Mouse (Mus musculus) midbrain, embryonic 16.5 days (tissue): ENCODE results near the gene Ctsw. TPM values are rescaled to one million over a fixed set of nuclear protein-coding genes. Genes with fewer than 3 reads are reported as not detected.
A peak's percentile ranks its signal among the peaks of the same experiment; 100 is the strongest.
"Not testable (repeated sequence)": the region's sequence is repeated elsewhere in the genome, so short reads cannot be mapped to it uniquely, and the experiment has no call there.

Source experiments
- ATAC-seq: fragments of 200-750 bp; cut with Nextera tagmentation; 2 replicates; pipeline ENCODE4 v1.8.0; 2017; ENCODE audit warnings: moderate TSS enrichment
- H3K27ac ChIP-seq: fragments of 300-500 bp; sonication (generic); 2 replicates; pipeline ENCODE4 v1.5.1; 2014; ENCODE audit warnings: mild to moderate bottlenecking, low read length, mixed read lengths
- H3K27me3 ChIP-seq: fragments of 300-500 bp; sonication (generic); 2 replicates; pipeline ENCODE4 v1.6.1; 2014; ENCODE audit warnings: low read depth, low read length, mixed read lengths; ENCODE audit not compliant: control insufficient read depth, insufficient read depth
- H3K36me3 ChIP-seq: fragments of 300-500 bp; sonication (generic); 2 replicates; pipeline ENCODE4 v1.6.1; 2014; ENCODE audit warnings: mild to moderate bottlenecking, low read length, moderate library complexity, mixed read lengths; ENCODE audit not compliant: control insufficient read depth, insufficient read depth
- H3K4me1 ChIP-seq: fragments of 300-500 bp; sonication (generic); 2 replicates; pipeline ENCODE4 v1.6.1; 2014; ENCODE audit warnings: mild to moderate bottlenecking, low read length, mixed read lengths; ENCODE audit not compliant: control insufficient read depth, insufficient read depth
- H3K4me2 ChIP-seq: fragments of 300-500 bp; sonication (generic); 2 replicates; pipeline ENCODE4 v1.6.1; 2014; ENCODE audit warnings: mild to moderate bottlenecking, low read length, mixed read lengths
- H3K4me3 ChIP-seq: fragments of 300-500 bp; sonication (generic); 2 replicates; pipeline ENCODE4 v1.5.1; 2014; ENCODE audit warnings: low read depth, mild to moderate bottlenecking, low read length, moderate library complexity, mixed read lengths
- H3K9ac ChIP-seq: fragments of 300-500 bp; sonication (generic); 2 replicates; pipeline ENCODE4 v1.6.1; 2014; ENCODE audit warnings: low read depth, low read length, mixed read lengths
- H3K9me3 ChIP-seq: fragments of 300-500 bp; sonication (generic); replicated peaks from 2 replicates; pipeline ENCODE4 v1.6.1; 2014; ENCODE audit warnings: mild to moderate bottlenecking, low read length, mixed read lengths; ENCODE audit not compliant: control insufficient read depth, poor library complexity, severe bottlenecking
- WGBS: fragments of 180-500 bp; shearing (Covaris S2); extraction: QIAGEN DNeasy Blood & Tissue Kit; methylation state at CpG from one replicate; pipeline ENCODE4 v1.1.7; 2014; 5-methylcytosine and 5-hydroxymethylcytosine counted together
- polyA plus RNA-seq: library from polyadenylated mRNA; unstranded; fragments of >200 nt; fragmentation: Nextera tagmentation; extraction: Ambion mirVana; gene quantifications from 2 replicates; pipeline ENCODE4 v1.2.1, GENCODE M21; 2015

Gene Ctsw
- polyA plus RNA-seq, 1 experiment from 2014 or later, result 5.2 TPM

GRCm38 (mm10) chr19:5503687-5504086 lies 35.4 kb upstream of the Ctsw start, which contains the start of gene 1700020D05Rik:
Gene 1700020D05Rik, minus strand, starts transcription at chr19:5503787.
- Histone ChIP-seq H3K9ac (no peak within 1 kb of the TSS), H3K4me3 (no peak within 1 kb of the TSS), H3K36me3 (0 out of 2 replicates have a peak, but pooled peaks cover 7% of the 10 kb centered on the region), H3K27me3 (no peaks in the 10 kb centered on the region), H3K4me2 (no peak within 1 kb of the TSS), H3K27ac (no peak within 1 kb of the TSS), H3K9me3 (no peaks in the 10 kb centered on the region), H3K4me1 (peaks cover 2% of the 10 kb centered on the region; the same call in 1 of the 2 replicates)
- no peak for ATAC-seq
- 65% methylated on average over 17 of the region's 17 CpGs for WGBS

DNA sequence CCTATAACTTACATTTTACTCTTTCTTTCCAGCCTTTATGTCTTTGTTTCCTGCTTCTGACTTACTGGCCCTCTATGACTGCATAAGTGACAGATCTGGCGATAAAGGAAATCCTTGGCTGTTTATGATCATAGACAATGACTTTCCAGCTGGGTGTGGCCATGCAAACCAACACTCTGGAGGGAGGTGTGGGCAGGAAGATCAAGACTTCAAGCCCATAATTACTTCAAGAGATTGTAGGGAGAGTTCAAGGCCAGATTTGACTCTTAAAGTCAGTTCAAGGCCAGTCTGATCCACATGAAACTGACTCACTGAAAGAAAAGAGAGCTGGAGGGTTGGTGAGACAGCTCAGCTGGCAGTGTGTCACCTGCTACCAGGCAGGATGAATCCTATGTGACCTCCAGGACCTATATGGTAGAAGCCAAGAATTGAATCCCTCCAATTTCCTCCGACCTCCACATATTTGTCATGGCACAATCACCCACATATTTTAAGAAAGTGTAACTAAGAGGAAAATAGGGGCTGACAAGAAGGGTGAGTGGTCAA lies 32.1 kb upstream of the Ctsw start:
- Histone ChIP-seq H3K4me2 (no peak overlapping the region), H3K4me1 (no peaks in the 10 kb centered on the region), H3K9ac (no peak overlapping the region), H3K27ac (no peak overlapping the region), H3K4me3 (no peak overlapping the region), H3K9me3 (no peaks in the 10 kb centered on the region), H3K27me3 (no peaks in the 10 kb centered on the region), H3K36me3 (peaks cover 28% of the 10 kb centered on the region)
- no peak for ATAC-seq
- WGBS, result 95% methylated on average over 2 of the region's 2 CpGs

DNA sequence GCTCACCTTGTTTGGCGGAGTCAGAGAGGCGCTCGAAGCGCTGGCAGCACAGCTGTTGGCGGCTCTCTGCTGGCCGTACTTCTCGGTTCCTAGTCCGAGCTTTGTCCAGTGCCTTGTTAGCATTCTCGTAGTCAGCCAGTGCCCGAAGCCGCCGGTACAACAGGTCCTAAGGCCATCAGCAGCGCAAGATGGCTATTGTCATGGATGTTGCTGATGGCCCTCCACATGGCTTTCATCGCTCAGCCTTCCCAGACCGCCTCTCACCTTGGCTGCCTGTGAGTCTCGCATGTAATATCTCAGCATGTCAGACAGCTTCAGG lies 27.7 kb upstream of the Ctsw start:
- WGBS, result 90% methylated on average over 16 of the region's 16 CpGs
- no peak for ATAC-seq

DNA sequence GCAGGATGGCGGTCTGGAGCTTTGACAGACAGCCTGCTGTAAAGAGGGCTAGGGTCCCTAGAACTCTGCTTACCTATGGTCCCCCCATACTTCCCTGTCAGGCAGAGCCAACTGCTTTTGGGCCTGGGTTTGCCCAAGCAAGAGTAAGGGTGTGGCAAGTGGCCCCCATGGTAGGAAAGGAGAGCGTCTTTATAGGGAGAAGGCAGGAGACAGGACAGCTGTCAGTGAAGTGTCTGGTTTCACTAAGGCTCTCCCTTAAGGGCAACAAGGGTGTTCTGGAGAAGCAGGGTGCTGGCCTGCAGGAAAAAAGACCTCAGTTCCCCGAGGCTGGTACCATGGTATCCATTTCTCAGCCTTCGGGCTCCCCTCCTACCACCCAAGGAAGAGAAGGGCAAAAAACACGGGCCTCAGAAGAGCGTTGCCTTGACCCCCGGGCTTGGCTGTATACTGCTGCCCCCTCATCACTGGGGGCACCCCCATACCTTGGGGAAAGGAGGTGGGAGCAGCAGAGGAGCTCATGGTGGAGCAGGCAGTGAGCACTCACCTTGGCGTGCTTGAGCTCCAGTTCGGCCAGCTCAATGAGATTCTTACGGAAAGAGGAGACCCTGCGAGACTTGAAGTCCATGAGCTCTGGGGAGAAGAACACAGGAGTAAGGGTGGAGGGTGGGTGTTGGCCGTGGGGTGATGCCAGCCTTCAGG lies 27.2 kb upstream of the Ctsw start:
- ATAC-seq, result no peak
- H3K9me3 ChIP-seq, result no peaks in the 10 kb centered on the region
- H3K27ac ChIP-seq, result no peak overlapping the region
- 87% methylated on average over 12 of the region's 12 CpGs for WGBS
- H3K36me3 ChIP-seq, result peaks cover 38% of the 10 kb centered on the region
- H3K9ac ChIP-seq, result no peak overlapping the region
- H3K4me1 ChIP-seq, result peaks cover 16% of the 10 kb centered on the region
- no peak overlapping the region; the same call in 1 of the 2 replicates for H3K4me3 ChIP-seq
- H3K4me2 ChIP-seq, result no peak overlapping the region
- no peaks in the 10 kb centered on the region for H3K27me3 ChIP-seq

More for the DNA sequence above, 27.7 kb upstream of the Ctsw start:
- H3K4me1 ChIP-seq, result peaks cover 16% of the 10 kb centered on the region
- no peaks in the 10 kb centered on the region for H3K9me3 ChIP-seq
- no peak overlapping the region for H3K4me2 ChIP-seq
- H3K36me3 ChIP-seq, result peaks cover 38% of the 10 kb centered on the region
- H3K27me3 ChIP-seq, result no peaks in the 10 kb centered on the region
- no peak overlapping the region for H3K9ac ChIP-seq
- no peak overlapping the region; the same call in 1 of the 2 replicates for H3K4me3 ChIP-seq
- H3K27ac ChIP-seq, result no peak overlapping the region

GRCm38 (mm10) chr19:5494314-5494713 lies 26.0 kb upstream of the Ctsw start:
- no peak overlapping the region for H3K9ac ChIP-seq
- H3K27me3 ChIP-seq, result no peaks in the 10 kb centered on the region
- no peak overlapping the region for H3K4me2 ChIP-seq
- WGBS, result 89% methylated on average over 3 of the region's 3 CpGs
- H3K4me3 ChIP-seq, result no peak overlapping the region
- peaks cover 20% of the 10 kb centered on the region for H3K4me1 ChIP-seq
- peaks cover 38% of the 10 kb centered on the region for H3K36me3 ChIP-seq
- ATAC-seq, result no peak
- H3K9me3 ChIP-seq, result no peaks in the 10 kb centered on the region
- H3K27ac ChIP-seq, result no peak overlapping the region

DNA sequence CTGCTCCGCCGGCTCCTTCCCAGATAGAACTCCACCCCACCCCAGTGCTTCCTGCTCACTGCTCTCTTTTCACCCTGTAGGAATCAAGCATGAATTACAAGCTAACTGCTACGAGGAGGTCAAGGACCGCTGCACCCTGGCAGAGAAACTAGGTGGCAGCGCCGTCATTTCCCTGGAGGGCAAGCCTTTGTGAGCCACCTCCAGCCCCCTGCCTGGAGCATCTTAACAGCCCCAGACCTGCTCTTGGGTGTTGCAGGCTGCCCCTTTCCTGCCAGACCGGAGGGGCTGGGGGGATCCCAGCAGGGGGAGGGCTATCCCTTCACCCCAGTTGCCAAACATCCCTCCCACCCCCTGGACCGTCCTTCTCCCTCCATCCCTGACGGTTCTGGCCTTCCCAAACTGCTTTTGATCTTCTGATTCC lies 25.0 kb upstream of the Ctsw start:
- not testable (repeated sequence) for ATAC-seq, H3K4me2 ChIP-seq, H3K27me3 ChIP-seq, H3K4me3 ChIP-seq, H3K9me3 ChIP-seq, H3K9ac ChIP-seq, H3K27ac ChIP-seq
- 63% methylated on average over 9 of the region's 9 CpGs for WGBS
- Histone ChIP-seq H3K36me3 (peaks cover 38% of the 10 kb centered on the region), H3K4me1 (peaks cover 25% of the 10 kb centered on the region)

DNA sequence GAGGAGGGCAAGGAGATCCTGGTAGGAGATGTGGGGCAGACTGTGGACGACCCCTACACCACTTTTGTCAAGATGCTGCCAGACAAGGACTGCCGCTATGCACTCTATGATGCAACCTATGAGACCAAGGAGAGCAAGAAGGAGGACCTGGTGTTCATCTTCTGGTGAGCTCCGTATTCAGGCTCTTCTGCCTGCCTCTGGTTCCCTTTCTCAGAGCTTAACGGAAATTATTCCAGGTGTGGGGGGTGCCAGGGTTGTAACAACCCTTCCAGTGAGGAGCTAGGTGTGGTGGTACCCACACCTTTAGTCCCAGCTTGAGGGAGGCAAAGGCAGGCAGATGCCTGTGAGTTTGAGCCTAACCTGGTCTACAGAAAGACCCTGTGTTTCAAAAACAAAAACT lies 24.3 kb upstream of the Ctsw start:
- 89% methylated on average over 4 of the region's 4 CpGs for WGBS

DNA sequence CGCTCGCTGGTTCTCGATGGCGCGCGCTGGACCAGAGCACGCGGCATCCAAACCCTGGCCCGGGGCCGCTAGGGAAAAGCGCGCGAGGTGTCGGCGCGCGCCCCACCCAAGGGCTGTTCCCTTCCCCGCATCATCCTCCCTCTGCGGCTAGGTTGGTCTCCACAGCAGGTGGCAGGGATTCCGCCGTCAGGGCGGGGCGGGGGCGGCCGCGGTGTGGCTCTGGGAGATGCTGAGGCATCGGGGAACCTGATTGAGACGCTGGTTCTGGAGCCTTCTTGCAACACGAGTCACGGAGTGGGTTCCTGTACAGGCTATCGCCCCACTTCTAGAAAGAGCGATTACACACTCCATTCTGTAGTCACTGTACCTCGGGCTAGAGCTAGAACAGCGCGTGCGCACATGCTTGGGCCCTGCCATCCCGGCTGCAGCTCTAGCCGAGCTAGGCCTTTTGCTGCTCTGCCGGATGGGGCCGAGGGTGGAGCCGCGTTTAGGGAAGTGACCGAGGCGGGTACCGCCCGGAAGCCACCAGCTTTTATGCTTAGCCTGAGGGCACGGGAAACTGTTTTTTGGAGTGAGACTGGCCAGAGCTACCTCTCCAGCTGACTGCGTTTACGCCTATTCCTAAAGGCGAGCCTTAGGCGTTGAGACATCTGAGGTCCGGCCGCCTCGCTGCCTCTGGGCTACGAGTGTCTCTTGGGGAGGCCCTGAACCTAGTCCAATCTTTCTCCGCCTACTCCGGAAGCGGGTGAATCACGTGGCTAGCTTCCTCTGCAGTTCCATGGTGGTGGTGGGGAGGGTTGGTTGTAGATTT lies 22.8 kb upstream of the Ctsw start:
- Histone ChIP-seq H3K27me3 (no peaks in the 10 kb centered on the region), H3K36me3 (peaks cover 24% of the 10 kb centered on the region), H3K27ac (peak overlapping the region; percentile 99), H3K4me1 (peaks cover 38% of the 10 kb centered on the region), H3K4me2 (peak overlapping the region; percentile 62), H3K4me3 (peak overlapping the region; percentile 94), H3K9ac (peak overlapping the region; percentile 88), H3K9me3 (no peaks in the 10 kb centered on the region)
- peak; percentile 30 for ATAC-seq
- under 1% methylated on average over 57 of the region's 59 CpGs for WGBS

More for the DNA sequence above, 24.3 kb upstream of the Ctsw start:
- H3K36me3 ChIP-seq, result peaks cover 36% of the 10 kb centered on the region
- H3K4me2 ChIP-seq, result no peak overlapping the region
- H3K4me3 ChIP-seq, result no peak overlapping the region
- no peaks in the 10 kb centered on the region for H3K9me3 ChIP-seq
- no peak overlapping the region for H3K27ac ChIP-seq
- ATAC-seq, result no peak
- H3K27me3 ChIP-seq, result no peaks in the 10 kb centered on the region
- H3K4me1 ChIP-seq, result peaks cover 25% of the 10 kb centered on the region
- H3K9ac ChIP-seq, result no peak overlapping the region
